Mouse (Mus musculus) embryonic facial prominence, embryonic 12.5 days (tissue): ENCODE results near the gene Supt6. TPM values are rescaled to one million over a fixed set of nuclear protein-coding genes. Genes with fewer than 3 reads are reported as not detected.

Source experiments
- ATAC-seq: fragments of 200-750 bp; cut with Nextera tagmentation; 2 replicates; pipeline ENCODE4 v1.8.0; 2017; ENCODE audit not compliant: insufficient number of reproducible peaks, insufficient read depth, low FRiP score, low TSS enrichment
- H3K27ac ChIP-seq: fragments of 300-500 bp; sonication (generic); 2 replicates; pipeline ENCODE4 v1.5.1; 2016; ENCODE audit warnings: mild to moderate bottlenecking
- H3K27me3 ChIP-seq: fragments of 300-500 bp; sonication (generic); 2 replicates; pipeline ENCODE4 v1.6.1; 2016; ENCODE audit warnings: mild to moderate bottlenecking, moderate library complexity
- H3K36me3 ChIP-seq: fragments of 300-500 bp; sonication (generic); 2 replicates; pipeline ENCODE4 v1.6.1; 2016; ENCODE audit warnings: mild to moderate bottlenecking
- H3K4me1 ChIP-seq: fragments of 300-500 bp; sonication (generic); 2 replicates; pipeline ENCODE4 v1.6.1; 2016
- H3K4me2 ChIP-seq: fragments of 300-500 bp; sonication (generic); replicated peaks from 2 replicates; pipeline ENCODE4 v1.6.1; 2016; ENCODE audit warnings: mild to moderate bottlenecking, moderate library complexity
- H3K4me3 ChIP-seq: fragments of 300-500 bp; sonication (generic); 2 replicates; pipeline ENCODE4 v1.5.1; 2016; ENCODE audit warnings: mild to moderate bottlenecking
- H3K9ac ChIP-seq: fragments of 300-500 bp; sonication (generic); 2 replicates; pipeline ENCODE4 v1.6.1; 2016; ENCODE audit warnings: mild to moderate bottlenecking, moderate library complexity
- H3K9me3 ChIP-seq: fragments of 300-500 bp; sonication (generic); 2 replicates; pipeline ENCODE4 v1.6.1; 2016; ENCODE audit warnings: mild to moderate bottlenecking, moderate library complexity
- WGBS: fragments of 180-500 bp; shearing (Covaris S2); methylation state at CpG from one replicate; pipeline ENCODE4 v1.1.7; 2016; 5-methylcytosine and 5-hydroxymethylcytosine counted together
- polyA plus RNA-seq: library from polyadenylated mRNA; unstranded; fragments of >200 nt; fragmentation: Nextera tagmentation; extraction: Ambion mirVana; gene quantifications from 2 replicates; pipeline ENCODE4 v1.2.1, GENCODE M21; 2016

Supt6 gene
- polyA plus RNA-seq, 1 experiment from 2014 or later, result 37.8 TPM

GRCm38 (mm10) chr11:78179438-78179999 lies 66.3 kb downstream of the Supt6 start:
- peaks cover 44% of the 10 kb centered on the region for H3K4me1 ChIP-seq
- peak overlapping the region; percentile 49 for H3K4me3 ChIP-seq
- WGBS, result 28% methylated on average over 8 of the region's 8 CpGs
- peaks cover 26% of the 10 kb centered on the region for H3K36me3 ChIP-seq
- peak overlapping the region; percentile 88 for H3K4me2 ChIP-seq
- no peaks in the 10 kb centered on the region for H3K27me3 ChIP-seq
- peak overlapping the region; percentile 97 for H3K27ac ChIP-seq
- peak overlapping the region; percentile 70 for H3K9ac ChIP-seq
- ATAC-seq, result no peak
- H3K9me3 ChIP-seq, result no peaks in the 10 kb centered on the region

GRCm38 (mm10) chr11:78178859-78179437 lies 66.8 kb downstream of the Supt6 start:
- Histone ChIP-seq H3K27ac (peak overlapping the region; percentile 97), H3K27me3 (no peaks in the 10 kb centered on the region), H3K4me1 (peaks cover 44% of the 10 kb centered on the region), H3K4me3 (peak overlapping the region; percentile 49), H3K9ac (peak overlapping the region; percentile 70), H3K36me3 (peaks cover 26% of the 10 kb centered on the region), H3K9me3 (no peaks in the 10 kb centered on the region), H3K4me2 (peak overlapping the region; percentile 88)
- WGBS, result under 1% methylated on average over 29 of the region's 29 CpGs
- ATAC-seq, result peak; percentile 2; the same call in 1 of the 2 replicates

- Histone ChIP-seq H3K9ac (peak overlapping the region; percentile 70), H3K9me3 (no peaks in the 10 kb centered on the region), H3K36me3 (peaks cover 26% of the 10 kb centered on the region), H3K4me2 (peak overlapping the region; percentile 88), H3K4me1 (peaks cover 44% of the 10 kb centered on the region), H3K27me3 (no peaks in the 10 kb centered on the region), H3K4me3 (peak overlapping the region; percentile 49), H3K27ac (peak overlapping the region; percentile 97)
- WGBS, result under 1% methylated on average over 68 of the region's 84 CpGs
- ATAC-seq, result peak; percentile 89
Observed at GRCm38 (mm10) chr11:78177903-78178858, 67.6 kb downstream of the Supt6 start.

GRCm38 (mm10) chr11:78177437-78177836 lies 68.3 kb downstream of the Supt6 start:
- Histone ChIP-seq H3K4me2 (peak overlapping the region; percentile 88), H3K4me1 (peaks cover 43% of the 10 kb centered on the region), H3K27ac (peak overlapping the region; percentile 97), H3K27me3 (no peaks in the 10 kb centered on the region), H3K36me3 (peaks cover 29% of the 10 kb centered on the region), H3K4me3 (peak overlapping the region; percentile 49), H3K9me3 (no peaks in the 10 kb centered on the region), H3K9ac (peak overlapping the region; percentile 70)
- WGBS, result under 1% methylated on average over 10 of the region's 10 CpGs
- ATAC-seq, result no peak

DNA sequence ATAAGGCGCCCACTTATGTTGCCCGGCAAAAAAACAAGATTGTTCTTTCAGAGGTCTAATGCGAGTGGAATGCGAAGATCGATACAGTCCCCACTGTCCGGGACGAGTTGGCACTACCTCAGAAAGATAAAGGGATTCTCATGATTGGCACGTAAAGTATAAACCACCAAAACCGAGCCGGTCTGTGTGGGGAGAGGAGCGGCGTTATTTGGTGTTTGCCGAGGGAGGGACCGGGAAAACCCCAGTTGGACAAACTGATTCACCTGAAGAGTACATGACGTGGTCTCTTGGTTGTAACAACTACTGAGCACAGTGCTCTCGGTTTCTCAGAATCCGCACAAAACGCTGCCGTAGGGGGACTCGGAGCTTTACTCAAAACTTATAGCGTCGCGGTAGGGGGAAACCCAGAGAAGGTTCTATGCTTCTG lies 68.9 kb downstream of the Supt6 start:
- no peak for ATAC-seq
- Histone ChIP-seq H3K27ac (peak overlapping the region; percentile 85; the same call in 1 of the 2 replicates), H3K9me3 (no peaks in the 10 kb centered on the region), H3K4me1 (peaks cover 37% of the 10 kb centered on the region), H3K4me3 (peak overlapping the region; percentile 49), H3K4me2 (peak overlapping the region; percentile 88), H3K9ac (peak overlapping the region; percentile 70), H3K36me3 (peaks cover 32% of the 10 kb centered on the region), H3K27me3 (no peaks in the 10 kb centered on the region)
- WGBS, result under 1% methylated on average over 23 of the region's 23 CpGs

DNA sequence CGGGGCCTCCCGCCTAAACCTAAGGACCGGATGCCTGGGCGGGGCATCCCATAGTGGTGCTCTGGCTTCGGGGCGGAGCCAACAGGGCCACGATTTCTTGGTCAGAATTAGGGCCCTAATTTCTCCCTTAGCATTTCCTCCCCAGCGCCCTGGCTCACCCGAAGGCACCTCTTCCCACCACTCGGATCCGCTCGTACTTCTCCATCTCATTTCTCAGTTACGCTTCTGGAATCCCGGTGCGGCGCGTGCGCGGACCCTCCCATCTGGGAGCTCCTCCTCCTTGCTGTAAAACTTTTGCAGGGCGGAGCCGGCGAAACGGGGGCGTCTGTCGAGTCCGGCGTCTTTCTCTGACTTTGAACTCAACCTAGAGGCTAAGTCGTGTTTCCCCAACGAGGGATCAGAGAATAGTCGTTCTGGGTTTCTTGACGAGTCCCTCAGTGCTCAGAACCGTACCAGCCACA lies 69.4 kb downstream of the Supt6 start, which contains the start of the genes Nek8 and Tlcd1:
TSS of gene Nek8 (minus strand) at position 274 of the 461 bp plus-strand sequence.
TSS of gene Tlcd1 (plus strand) at position 310 of the 461 bp plus-strand sequence.
- Histone ChIP-seq H3K4me2 (peak within 1 kb of the TSS; percentile 88), H3K9me3 (no peaks in the 10 kb centered on the region), H3K27me3 (no peaks in the 10 kb centered on the region), H3K4me3 (peak within 1 kb of the TSS; percentile 49), H3K4me1 (peaks cover 33% of the 10 kb centered on the region), H3K36me3 (peaks cover 30% of the 10 kb centered on the region), H3K9ac (peak within 1 kb of the TSS; percentile 70), H3K27ac (peak within 1 kb of the TSS; percentile 97)
- ATAC-seq, result no peak
- under 1% methylated on average over 32 of the region's 32 CpGs for WGBS

DNA sequence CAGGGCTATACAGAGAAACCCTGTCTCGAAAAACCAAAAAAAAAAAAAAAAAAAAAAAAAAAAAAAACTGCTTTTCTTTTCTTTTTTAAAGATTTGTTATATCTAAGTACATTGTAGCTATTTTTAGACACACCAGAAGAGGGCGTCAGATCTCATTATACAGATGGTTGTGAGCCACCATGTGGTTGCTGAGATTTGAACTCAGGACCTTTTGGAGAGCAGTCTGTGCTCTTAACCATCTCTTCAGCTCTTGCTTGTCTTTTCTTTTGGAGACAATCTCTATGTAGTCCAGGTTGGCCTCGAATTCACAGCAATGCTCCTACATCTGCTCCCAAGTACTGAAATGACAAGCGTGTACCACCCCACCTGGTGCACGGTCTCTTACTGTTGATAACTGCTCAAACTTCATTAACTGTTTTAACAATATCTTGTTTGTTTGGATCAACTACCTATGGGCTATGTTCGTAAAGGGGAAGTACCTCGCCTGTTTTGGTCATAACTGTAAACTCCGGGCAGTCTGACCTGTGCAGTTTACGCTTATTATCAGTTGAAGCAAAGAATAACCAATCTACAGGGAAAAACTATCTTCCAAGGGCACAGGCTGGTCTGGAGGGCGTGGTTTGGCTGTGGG lies 69.9 kb downstream of the Supt6 start:
- peak overlapping the region; percentile 88 for H3K4me2 ChIP-seq
- H3K27me3 ChIP-seq, result no peaks in the 10 kb centered on the region
- H3K9me3 ChIP-seq, result no peaks in the 10 kb centered on the region
- H3K27ac ChIP-seq, result peak overlapping the region; percentile 85
- peak overlapping the region; percentile 70 for H3K9ac ChIP-seq
- peaks cover 28% of the 10 kb centered on the region for H3K36me3 ChIP-seq
- H3K4me3 ChIP-seq, result peak overlapping the region; percentile 49
- peaks cover 27% of the 10 kb centered on the region for H3K4me1 ChIP-seq
- ATAC-seq, result no peak
- 3% methylated on average over 9 of the region's 10 CpGs for WGBS

- H3K9me3 ChIP-seq, result no peaks in the 10 kb centered on the region
- no peak overlapping the region for H3K4me3 ChIP-seq
- H3K27me3 ChIP-seq, result no peaks in the 10 kb centered on the region
- peaks cover 14% of the 10 kb centered on the region for H3K4me1 ChIP-seq
- 86% methylated on average over 3 of the region's 3 CpGs for WGBS
- H3K4me2 ChIP-seq, result no peak overlapping the region
- no peak overlapping the region for H3K9ac ChIP-seq
- no peak for ATAC-seq
- peaks cover 14% of the 10 kb centered on the region for H3K36me3 ChIP-seq
- no peak overlapping the region for H3K27ac ChIP-seq
Observed at GRCm38 (mm10) chr11:78174506-78174905, 71.3 kb downstream of the Supt6 start.

GRCm38 (mm10) chr11:78172748-78173383 lies 72.9 kb downstream of the Supt6 start:
- H3K4me3 ChIP-seq, result no peak overlapping the region
- no peak overlapping the region for H3K27ac ChIP-seq
- H3K27me3 ChIP-seq, result no peaks in the 10 kb centered on the region
- peak overlapping the region; percentile 27; the same call in 1 of the 2 replicates for H3K9ac ChIP-seq
- peaks cover 14% of the 10 kb centered on the region for H3K36me3 ChIP-seq
- WGBS, result 85% methylated on average over 19 of the region's 19 CpGs
- H3K4me2 ChIP-seq, result no peak overlapping the region
- H3K9me3 ChIP-seq, result no peaks in the 10 kb centered on the region
- no peak for ATAC-seq
- peaks cover 6% of the 10 kb centered on the region for H3K4me1 ChIP-seq

GRCm38 (mm10) chr11:78172034-78172747 lies 73.6 kb downstream of the Supt6 start:
- H3K4me1 ChIP-seq, result peaks cover 1% of the 10 kb centered on the region
- H3K27me3 ChIP-seq, result no peaks in the 10 kb centered on the region
- WGBS, result 80% methylated on average over 16 of the region's 16 CpGs
- H3K9me3 ChIP-seq, result no peaks in the 10 kb centered on the region
- peaks cover 14% of the 10 kb centered on the region for H3K36me3 ChIP-seq
- no peak overlapping the region for H3K4me3 ChIP-seq
- ATAC-seq, result no peak
- no peak overlapping the region for H3K27ac ChIP-seq
- H3K4me2 ChIP-seq, result no peak overlapping the region
- H3K9ac ChIP-seq, result no peak overlapping the region
